Mouse (Mus musculus) adrenal gland, postnatal 10 days (tissue): ENCODE measurements around the gene Btbd9. TPM values are rescaled to one million over a fixed set of nuclear protein-coding genes. Genes with fewer than 3 reads are reported as not detected.

Experiments
- DNase-seq: peaks from one replicate; pipeline ENCODE4 v3.0.0; 2021; ENCODE audit warnings: mixed read lengths
- total RNA-seq, 2 experiments: library from RNA; stranded (reverse); gene quantifications; 2 replicates each; pipeline ENCODE4 v1.2.3; 2021

Gene Btbd9
- total RNA-seq, 2 experiments from 2014 or later, result 25.3 to 34.6 TPM

- no peak for DNase-seq
Measured at GRCm38 (mm10) chr17:30453272-30453671, 123.0 kb downstream of the Btbd9 start.

DNA sequence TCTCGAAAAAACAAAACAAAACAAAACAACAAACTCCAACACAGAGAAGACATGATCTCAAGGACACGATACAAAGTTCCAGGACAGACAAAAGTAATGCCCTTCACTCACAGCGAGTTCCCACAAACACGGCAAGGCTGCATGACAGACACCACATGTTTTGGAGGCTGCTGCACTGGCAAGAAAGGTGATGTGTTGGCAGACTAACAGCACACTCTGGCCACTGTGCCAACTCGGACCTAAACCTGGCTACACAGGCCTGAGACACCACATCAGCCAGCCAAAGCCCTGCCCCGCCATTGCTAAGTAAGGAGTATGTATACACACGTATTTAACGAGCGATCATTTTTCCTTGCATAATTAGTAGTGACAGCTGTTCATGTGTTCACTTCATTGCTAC is 123.9 kb downstream of the Btbd9 start:
- no peak for DNase-seq

- DNase-seq, result no peak
Measured at GRCm38 (mm10) chr17:30448562-30448961, 127.7 kb downstream of the Btbd9 start.

GRCm38 (mm10) chr17:30445805-30446441 is 130.4 kb downstream of the Btbd9 start:
- DNase-seq, result no peak

DNA sequence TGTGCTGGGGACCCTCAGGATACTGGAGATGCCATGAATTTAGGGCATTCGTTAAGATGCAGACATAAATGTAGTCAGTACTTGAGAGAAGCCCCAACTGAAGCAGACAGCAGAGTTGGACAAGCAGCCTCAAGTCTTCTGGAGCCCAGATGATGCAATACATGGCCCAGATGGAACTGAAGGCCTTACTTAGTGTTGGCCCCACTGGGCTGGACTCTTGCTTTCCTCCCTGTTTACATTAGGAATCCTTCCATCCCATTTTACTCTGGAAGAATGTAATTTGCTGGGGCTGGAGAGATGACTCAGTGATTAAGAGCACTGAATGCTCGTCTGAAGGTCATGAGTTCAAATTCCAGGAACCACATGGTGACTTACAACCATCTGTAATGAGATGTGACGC is 136.6 kb downstream of the Btbd9 start:
- no peak for DNase-seq

- DNase-seq, result peak; percentile 25
Measured at GRCm38 (mm10) chr17:30438786-30439185, 137.5 kb downstream of the Btbd9 start.

GRCm38 (mm10) chr17:30436021-30436461 is 140.2 kb downstream of the Btbd9 start:
- DNase-seq, result no peak

GRCm38 (mm10) chr17:30435478-30435877 is 140.8 kb downstream of the Btbd9 start:
- DNase-seq, result no peak

- DNase-seq, result no peak
Measured at GRCm38 (mm10) chr17:30432094-30432493, 144.2 kb downstream of the Btbd9 start.

DNA sequence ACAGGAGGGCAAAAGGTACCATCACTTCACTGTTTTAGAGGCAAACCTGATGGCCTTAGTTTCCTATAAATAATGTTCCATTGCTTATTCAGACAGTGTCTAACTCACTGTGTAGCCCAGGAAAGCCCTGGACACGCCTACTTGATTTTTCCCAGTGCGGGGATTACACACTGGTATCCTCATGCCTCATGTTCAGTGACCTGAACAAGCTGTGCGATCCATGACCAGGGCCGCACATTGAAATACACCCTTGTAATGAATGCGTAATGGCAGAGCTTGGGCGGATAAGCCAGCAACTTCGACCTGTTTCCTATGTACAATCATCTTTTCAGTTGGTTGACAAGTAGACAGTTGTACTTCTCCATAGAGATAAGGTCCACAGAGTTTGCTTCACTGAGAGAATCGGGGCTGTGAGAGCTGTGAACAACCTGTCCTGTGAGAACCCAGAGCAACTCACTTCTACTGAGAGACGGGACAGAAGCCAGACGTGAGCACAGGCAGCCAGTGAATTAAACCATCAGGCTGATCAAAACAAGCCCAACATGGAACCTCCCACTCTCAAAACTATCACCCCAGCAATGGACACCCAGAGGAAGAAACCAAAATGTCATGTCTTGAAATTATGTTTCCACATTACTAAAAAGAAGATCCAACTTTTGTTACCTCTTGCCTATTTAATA is 145.2 kb downstream of the Btbd9 start:
- DNase-seq, result no peak

DNA sequence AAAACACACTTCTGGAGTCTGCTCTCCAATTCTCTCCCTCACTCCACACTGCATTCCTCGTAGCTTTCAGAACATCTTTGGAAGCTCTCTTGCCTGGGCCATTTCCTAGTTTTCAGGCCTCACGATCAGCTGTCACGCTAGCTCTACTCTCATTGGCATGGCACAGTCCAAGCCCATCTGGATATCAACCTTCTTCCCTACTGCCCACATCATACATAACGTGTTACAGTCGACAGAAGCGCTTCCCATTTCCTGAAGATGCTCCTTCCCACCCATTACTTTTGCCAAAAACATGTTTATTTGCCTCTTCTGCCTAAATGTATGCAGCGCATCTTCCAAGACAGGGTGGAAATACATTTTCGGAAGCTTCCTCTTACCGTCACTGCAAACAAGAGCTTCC is 147.6 kb downstream of the Btbd9 start:
- no peak for DNase-seq

DNA sequence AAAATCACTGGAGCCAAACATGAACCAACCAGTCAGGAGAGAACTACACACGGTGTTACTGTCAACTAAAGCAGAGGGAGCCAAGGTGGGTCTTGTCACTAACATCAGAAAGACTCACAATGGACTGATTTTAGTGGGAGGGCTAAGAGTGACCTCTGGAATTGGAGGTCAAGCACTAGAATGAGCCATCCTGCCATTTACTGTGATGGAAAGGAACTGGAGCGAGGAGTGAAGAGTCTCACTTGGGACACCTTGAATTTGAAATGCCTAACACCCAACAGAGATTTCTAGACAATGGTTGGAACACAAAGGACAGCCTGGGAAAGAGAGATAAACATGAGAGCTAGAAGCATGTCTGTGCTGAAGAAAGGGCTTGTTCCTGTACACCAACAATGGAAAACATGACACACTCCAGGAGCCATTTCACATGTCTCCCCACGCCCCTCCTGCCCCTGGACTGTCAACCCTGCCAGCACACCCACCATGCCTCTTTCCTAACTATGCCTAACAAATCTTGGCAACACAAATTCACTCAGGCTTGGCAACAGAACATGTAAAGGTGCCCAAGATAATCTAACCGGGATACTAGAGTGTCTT is 152.9 kb downstream of the Btbd9 start:
- DNase-seq, result no peak

GRCm38 (mm10) chr17:30422278-30422677 is 154.0 kb downstream of the Btbd9 start:
- no peak for DNase-seq

DNA sequence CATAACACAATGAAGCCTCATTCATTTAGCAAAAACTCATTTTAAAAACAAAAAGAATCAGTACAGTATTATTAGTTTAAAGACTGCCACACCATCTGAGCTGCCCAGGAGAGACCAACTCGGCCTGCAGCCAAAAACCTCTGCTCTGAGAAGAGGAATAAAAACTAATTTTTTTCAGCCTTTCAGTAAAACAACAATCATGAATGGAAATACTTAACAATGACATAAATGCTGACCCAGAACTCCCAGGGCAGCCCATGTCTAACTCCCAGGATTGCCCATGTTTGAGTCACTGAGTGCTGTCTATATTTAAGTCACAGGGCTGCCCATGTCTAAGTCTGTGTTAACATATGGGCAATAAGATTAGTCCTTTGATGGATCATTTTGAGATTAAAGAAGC is 155.0 kb downstream of the Btbd9 start:
- no peak for DNase-seq

DNA sequence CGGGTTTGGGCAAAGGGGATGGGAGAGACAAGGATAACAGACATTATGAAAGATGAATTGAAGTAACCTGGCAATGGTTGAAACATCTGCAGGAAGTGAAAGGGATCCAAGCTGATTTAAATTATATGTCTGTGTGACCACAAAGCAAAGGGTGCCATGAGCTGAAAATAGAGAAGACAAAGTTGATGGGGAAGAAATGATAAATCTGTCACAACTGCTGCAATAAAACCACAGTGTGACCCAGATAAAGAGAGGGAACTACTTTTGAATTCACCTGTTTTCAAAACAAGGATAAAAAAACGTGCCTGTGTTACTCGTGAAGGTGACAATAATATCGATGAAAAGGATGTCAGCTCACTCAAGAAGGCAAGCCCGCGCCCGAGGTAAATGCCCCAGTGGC is 156.8 kb downstream of the Btbd9 start:
- DNase-seq, result no peak

DNA sequence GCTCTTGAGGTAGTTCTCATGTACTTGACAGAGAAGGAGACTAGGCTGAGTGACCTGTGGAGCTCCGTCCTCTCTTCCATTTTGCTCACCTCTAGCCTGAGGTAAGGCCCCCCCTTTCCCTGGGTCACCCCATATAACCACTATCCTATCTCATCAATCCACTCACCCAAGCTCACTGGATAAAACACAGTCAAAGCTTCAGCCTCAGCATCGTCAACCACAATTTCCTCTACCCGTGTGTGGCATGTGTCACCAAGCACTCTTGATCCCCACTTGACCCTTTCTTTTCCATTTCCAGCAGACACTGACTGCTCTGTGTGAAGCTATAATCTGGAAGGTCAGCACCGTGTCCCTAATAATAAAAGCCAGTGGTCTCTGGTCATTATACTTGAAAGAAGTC is 157.8 kb downstream of the Btbd9 start:
- no peak for DNase-seq

GRCm38 (mm10) chr17:30417106-30417505 is 159.2 kb downstream of the Btbd9 start:
- DNase-seq, result no peak

- DNase-seq, result no peak
Measured at GRCm38 (mm10) chr17:30415693-30416092, 160.6 kb downstream of the Btbd9 start.

- no peak for DNase-seq
Measured at GRCm38 (mm10) chr17:30412991-30413390, 163.3 kb downstream of the Btbd9 start.

DNA sequence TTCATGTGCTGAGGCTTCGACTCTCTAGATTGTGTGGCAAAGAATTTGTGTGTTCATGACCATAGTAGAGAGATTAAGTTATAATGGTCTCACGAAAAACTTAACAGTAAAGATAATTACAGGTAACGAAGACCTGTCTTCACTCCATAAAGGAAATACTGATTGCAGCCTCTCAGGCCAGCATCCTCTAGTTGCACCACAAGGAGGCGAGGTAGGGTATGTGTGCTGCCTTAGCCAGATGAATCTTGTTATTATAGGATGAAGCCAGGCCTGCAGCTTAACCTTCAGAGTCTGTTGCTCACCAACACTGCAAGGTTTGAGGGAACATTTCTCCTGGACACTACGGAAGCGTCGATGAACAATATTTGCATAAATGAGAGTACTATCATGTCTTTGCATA is 170.3 kb downstream of the Btbd9 start:
- no peak for DNase-seq

GRCm38 (mm10) chr17:30402871-30403270 is 173.4 kb downstream of the Btbd9 start:
- no peak for DNase-seq

DNA sequence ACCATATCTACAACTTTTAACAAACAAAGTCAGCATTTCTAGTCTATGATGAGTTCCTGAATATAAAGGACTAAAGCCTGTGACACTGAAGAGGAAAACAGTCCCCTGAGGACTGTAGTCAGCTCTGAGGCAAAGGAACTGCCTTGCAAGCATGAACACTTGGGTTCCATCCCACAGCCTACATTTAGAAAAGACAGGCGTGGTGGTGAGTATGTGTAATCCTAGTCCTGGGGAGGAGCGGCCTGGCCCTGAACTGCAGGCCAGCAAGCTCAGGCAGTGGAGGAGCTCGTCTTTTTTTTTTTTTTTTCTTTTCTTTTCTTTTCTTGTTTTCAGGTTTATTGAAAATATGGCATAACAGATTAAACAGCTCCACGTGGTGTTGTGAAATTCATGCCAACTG is 181.0 kb downstream of the Btbd9 start:
- DNase-seq, result no peak

- DNase-seq, result no peak
Measured at GRCm38 (mm10) chr17:30392031-30392430, 184.3 kb downstream of the Btbd9 start.

- DNase-seq, result no peak
Measured at GRCm38 (mm10) chr17:30391220-30391619, 185.1 kb downstream of the Btbd9 start.
